Mouse (Mus musculus) MEL (cell line): ENCODE measurements around the gene Nfrkb. TPM values are rescaled to one million over a fixed set of nuclear protein-coding genes. Genes with fewer than 3 reads are reported as not detected.

Experiments used
- DNase-seq: peaks from one replicate; pipeline ENCODE4 v3.0.0; 2011; ENCODE audit warnings: low read depth, low spot score
- H3K27ac ChIP-seq: 2 replicates; pipeline ENCODE4 v1.5.1; 2012; ENCODE audit warnings: low read depth, mild to moderate bottlenecking, control low read depth, low read length, moderate library complexity; ENCODE audit not compliant: control insufficient read depth
- H3K27me3 ChIP-seq, 2 experiments: fragments of 150-350 bp in 1 of 2; sonication (generic) in 1 of 2; 2 replicates each; pipeline ENCODE4 v1.6.1; 2012; ENCODE audit warnings: low read length in 2 of 2, mild to moderate bottlenecking in 2 of 2, improper control_type of control experiment in 1 of 2, moderate library complexity in 1 of 2; ENCODE audit not compliant: insufficient read depth in 2 of 2, control insufficient read depth in 1 of 2
- H3K36me3 ChIP-seq, 2 experiments: 2 replicates each; pipeline ENCODE4 v1.6.1; 2012 to 2014; ENCODE audit warnings: low read length in 2 of 2, improper control_type of control experiment in 1 of 2, inconsistent platforms in 1 of 2, mild to moderate bottlenecking in 1 of 2; ENCODE audit not compliant: insufficient read depth in 2 of 2, control insufficient read depth in 1 of 2
- H3K4me1 ChIP-seq, 2 experiments: fragments of 150-350 bp in 1 of 2; sonication (generic) in 1 of 2; 2 replicates each; pipeline ENCODE4 v1.6.1; 2012; ENCODE audit warnings: low read length in 2 of 2, improper control_type of control experiment in 1 of 2, mild to moderate bottlenecking in 1 of 2; ENCODE audit not compliant: insufficient read depth in 2 of 2, control insufficient read depth in 1 of 2
- H3K4me3 ChIP-seq, 2 experiments: fragments of 150-350 bp in 1 of 2; sonication (generic) in 1 of 2; 2 replicates each; pipeline ENCODE4 v1.5.1; 2012; ENCODE audit warnings: low read depth in 2 of 2, low read length in 2 of 2, mild to moderate bottlenecking in 2 of 2, moderate library complexity in 2 of 2, control low read depth in 1 of 2, improper control_type of control experiment in 1 of 2; ENCODE audit not compliant: control insufficient read depth in 1 of 2, insufficient read depth in 1 of 2
- H3K79me2 ChIP-seq: 2 replicates; pipeline ENCODE4 v1.6.1; 2012; ENCODE audit warnings: mild to moderate bottlenecking, low read length, moderate library complexity; ENCODE audit not compliant: control insufficient read depth, poor library complexity, insufficient read depth
- H3K9ac ChIP-seq: 2 replicates; pipeline ENCODE4 v1.6.1; 2012; ENCODE audit warnings: low read depth, mild to moderate bottlenecking, control low read depth, low read length, moderate library complexity; ENCODE audit not compliant: control insufficient read depth, poor library complexity, severe bottlenecking
- H3K9me3 ChIP-seq: fragments of 150-350 bp; sonication (generic); replicated peaks from 2 replicates; pipeline ENCODE4 v1.6.1; 2012; ENCODE audit warnings: mild to moderate bottlenecking, low read length, improper control_type of control experiment, moderate library complexity; ENCODE audit not compliant: insufficient read depth
- BHLHE40 ChIP-seq: IDR thresholded peaks from 2 replicates; pipeline ENCODE4 v1.6.1; 2012; ENCODE audit warnings: low read depth, mild to moderate bottlenecking, inconsistent platforms, low read length, improper control_type of control experiment, borderline replicate concordance
- CHD1 ChIP-seq: IDR thresholded peaks from 2 replicates; pipeline ENCODE4 v1.6.1; 2012; ENCODE audit warnings: low read depth, mild to moderate bottlenecking, inconsistent platforms, low read length, improper control_type of control experiment
- CHD2 ChIP-seq: IDR thresholded peaks from 2 replicates; pipeline ENCODE4 v1.6.1; 2011; ENCODE audit warnings: low read length, improper control_type of control experiment
- CTCF ChIP-seq, 3 experiments: IDR thresholded peaks in 2 of 3; conservative IDR thresholded peaks in 1 of 3; 2 replicates each; pipeline ENCODE4 v1.5.1; 2011 to 2012; ENCODE audit warnings: low read length in 3 of 3, low read depth in 2 of 3, mild to moderate bottlenecking in 2 of 3, improper control_type of control experiment in 1 of 3, inconsistent platforms in 1 of 3, mixed read lengths in 1 of 3, moderate library complexity in 1 of 3; ENCODE audit not compliant: control insufficient read depth in 1 of 3, insufficient read depth in 1 of 3, poor library complexity in 1 of 3, severe bottlenecking in 1 of 3
- E2F4 ChIP-seq: IDR thresholded peaks from 2 replicates; pipeline ENCODE4 v1.6.1; 2011; ENCODE audit warnings: low read depth, low read length, improper control_type of control experiment, borderline replicate concordance
- ELF1 ChIP-seq: IDR thresholded peaks from 2 replicates; pipeline ENCODE4 v1.6.1; 2014; ENCODE audit warnings: low read depth, mild to moderate bottlenecking, inconsistent platforms, low read length, improper control_type of control experiment, moderate library complexity
- EP300 ChIP-seq, 2 experiments: IDR thresholded peaks; 2 replicates each; pipeline ENCODE4 v1.6.1; 2011; ENCODE audit warnings: improper control_type of control experiment in 2 of 2, low read length in 2 of 2, low read depth in 1 of 2, mild to moderate bottlenecking in 1 of 2
- ETS1 ChIP-seq: IDR thresholded peaks from 2 replicates; pipeline ENCODE4 v1.6.1; 2012; ENCODE audit warnings: low read depth, mild to moderate bottlenecking, inconsistent platforms, low read length, improper control_type of control experiment, moderate library complexity
- GATA1 ChIP-seq: IDR thresholded peaks from 2 replicates; pipeline ENCODE4 v1.6.1; 2011; ENCODE audit warnings: low read depth, low read length, improper control_type of control experiment
- JUND ChIP-seq: IDR thresholded peaks from 2 replicates; pipeline ENCODE4 v1.6.1; 2011; ENCODE audit warnings: low read depth, mild to moderate bottlenecking, improper control_type of control experiment, low read length
- KAT2A ChIP-seq: conservative IDR thresholded peaks from 2 replicates; pipeline ENCODE4 v1.6.1; 2012; ENCODE audit warnings: low read depth, low read length, improper control_type of control experiment, inconsistent platforms
- MAFK ChIP-seq: IDR thresholded peaks from 2 replicates; pipeline ENCODE4 v1.6.1; 2011; ENCODE audit warnings: low read depth, mild to moderate bottlenecking, low read length, improper control_type of control experiment, borderline replicate concordance
- MAX ChIP-seq: IDR thresholded peaks from 2 replicates; pipeline ENCODE4 v1.6.1; 2011; ENCODE audit warnings: low read length, improper control_type of control experiment
- MAZ ChIP-seq: IDR thresholded peaks from 2 replicates; pipeline ENCODE4 v1.6.1; 2012; ENCODE audit warnings: low read depth, mild to moderate bottlenecking, inconsistent platforms, low read length, improper control_type of control experiment
- MEF2A ChIP-seq: IDR thresholded peaks from 2 replicates; pipeline ENCODE4 v1.6.1; 2014; ENCODE audit warnings: low read depth, mild to moderate bottlenecking, inconsistent platforms, low read length, improper control_type of control experiment; ENCODE audit not compliant: poor library complexity, insufficient replicate concordance, severe bottlenecking; ENCODE audit errors: extremely low read depth
- MXI1 ChIP-seq: IDR thresholded peaks from 2 replicates; pipeline ENCODE4 v1.6.1; 2011; ENCODE audit warnings: mild to moderate bottlenecking, low read depth, low read length, improper control_type of control experiment
- MYB ChIP-seq: IDR thresholded peaks from 2 replicates; pipeline ENCODE4 v1.6.1; 2011; ENCODE audit warnings: mild to moderate bottlenecking, low read depth, low read length, improper control_type of control experiment
- MYC ChIP-seq: IDR thresholded peaks from 2 replicates; pipeline ENCODE4 v1.6.1; 2011; ENCODE audit warnings: low read depth, mild to moderate bottlenecking, low read length, improper control_type of control experiment, moderate library complexity
- NRF1 ChIP-seq: IDR thresholded peaks from 2 replicates; pipeline ENCODE4 v1.6.1; 2014; ENCODE audit warnings: low read depth, mild to moderate bottlenecking, inconsistent platforms, low read length, improper control_type of control experiment, moderate library complexity; ENCODE audit not compliant: poor library complexity, insufficient read depth, severe bottlenecking
- POLR2A ChIP-seq, 2 experiments: IDR thresholded peaks; 2 replicates each; pipeline ENCODE4 v1.6.1; 2011 to 2012; ENCODE audit warnings: low read length in 2 of 2, mild to moderate bottlenecking in 2 of 2, control low read depth in 1 of 2, improper control_type of control experiment in 1 of 2, low read depth in 1 of 2, moderate library complexity in 1 of 2; ENCODE audit not compliant: control insufficient read depth in 1 of 2, insufficient read depth in 1 of 2, poor library complexity in 1 of 2
- POLR2AphosphoS5 ChIP-seq: IDR thresholded peaks from 2 replicates; pipeline ENCODE4 v1.6.1; 2012; ENCODE audit warnings: low read depth, borderline replicate concordance, mild to moderate bottlenecking, inconsistent platforms, low read length, moderate library complexity, mixed read lengths
- RAD21 ChIP-seq: IDR thresholded peaks from 2 replicates; pipeline ENCODE4 v1.6.1; 2011; ENCODE audit warnings: mild to moderate bottlenecking, low read depth, low read length, improper control_type of control experiment
- RCOR1 ChIP-seq: IDR thresholded peaks from 2 replicates; pipeline ENCODE4 v1.6.1; 2012; ENCODE audit warnings: low read depth, mild to moderate bottlenecking, inconsistent platforms, low read length, improper control_type of control experiment
- SIN3A ChIP-seq: IDR thresholded peaks from 2 replicates; pipeline ENCODE4 v1.6.1; 2012; ENCODE audit warnings: low read length, improper control_type of control experiment, inconsistent platforms
- SMC3 ChIP-seq: IDR thresholded peaks from 2 replicates; pipeline ENCODE4 v1.6.1; 2011; ENCODE audit warnings: low read depth, low read length, improper control_type of control experiment
- TAL1 ChIP-seq: IDR thresholded peaks from 2 replicates; pipeline ENCODE4 v1.6.1; 2012; ENCODE audit warnings: mild to moderate bottlenecking, inconsistent platforms, low read length, moderate library complexity, mixed read lengths
- TBP ChIP-seq: IDR thresholded peaks from 2 replicates; pipeline ENCODE4 v1.8.0; 2011; ENCODE audit warnings: low read depth, low read length, improper control_type of control experiment
- USF1 ChIP-seq: IDR thresholded peaks from 2 replicates; pipeline ENCODE4 v1.6.1; 2014; ENCODE audit warnings: low read depth, mild to moderate bottlenecking, inconsistent platforms, low read length, improper control_type of control experiment, moderate library complexity
- USF2 ChIP-seq, 2 experiments: IDR thresholded peaks; 2 replicates each; pipeline ENCODE4 v1.6.1; 2011 to 2012; ENCODE audit warnings: improper control_type of control experiment in 2 of 2, low read length in 2 of 2, borderline replicate concordance in 1 of 2, inconsistent platforms in 1 of 2, low read depth in 1 of 2, mild to moderate bottlenecking in 1 of 2; ENCODE audit not compliant: insufficient read depth in 1 of 2
- ZC3H11A ChIP-seq: IDR thresholded peaks from 2 replicates; pipeline ENCODE4 v1.6.1; 2012; ENCODE audit warnings: low read depth, mild to moderate bottlenecking, inconsistent platforms, low read length, improper control_type of control experiment
- ZKSCAN1 ChIP-seq: IDR thresholded peaks from 2 replicates; pipeline ENCODE4 v1.6.1; 2012; ENCODE audit warnings: low read depth, mild to moderate bottlenecking, inconsistent platforms, low read length, improper control_type of control experiment, moderate library complexity
- ZMIZ1 ChIP-seq: IDR thresholded peaks from 2 replicates; pipeline ENCODE4 v1.6.1; 2012; ENCODE audit warnings: low read depth, mild to moderate bottlenecking, inconsistent platforms, low read length, improper control_type of control experiment, moderate library complexity
- polyA plus RNA-seq, 2 experiments: library from polyadenylated mRNA; stranded (reverse) in 1 of 2; unstranded in 1 of 2; fragments of >175 nt in 1 of 2; fragments of >200 nt in 1 of 2; gene quantifications; 2 replicates each; pipeline versions ENCODE4 v1.2.1 to v1.2.4; 2012; ENCODE audit warnings: low replicate concordance in 2 of 2, low read depth in 1 of 2; ENCODE audit not compliant: insufficient read length in 2 of 2, insufficient read depth in 1 of 2, missing spikeins in 1 of 2
- total RNA-seq: library from RNA; depleted of rRNA; stranded (reverse); fragments of 300-350 nt; gene quantifications from 2 replicates; pipeline ENCODE4 v1.2.3, GENCODE M21; 2012

The Nfrkb gene
- total and polyA plus RNA-seq, 3 experiments: 20.3 to 54.1 (median 33.8) TPM

DNA sequence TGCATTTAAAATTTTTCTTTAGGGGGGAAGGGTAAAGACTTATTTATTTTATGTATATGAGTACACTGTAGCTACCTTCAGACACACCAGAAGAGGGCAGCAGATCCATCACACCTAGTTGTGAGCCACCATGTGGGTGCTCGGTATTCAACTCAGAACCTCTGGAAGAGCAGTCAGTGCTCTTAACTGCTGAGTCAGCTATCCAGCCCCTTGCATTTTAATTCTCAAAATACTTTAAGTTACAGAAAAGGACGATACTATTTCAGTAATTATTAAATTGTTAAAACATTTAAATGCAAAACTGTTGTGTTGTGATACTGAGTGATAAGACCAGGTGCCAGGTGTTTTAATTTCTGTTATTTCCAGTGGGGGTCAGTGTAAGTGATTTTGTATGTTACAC lies 18.3 kb downstream of the Nfrkb start:
- H3K9ac ChIP-seq: no peak overlapping the region
- H3K27ac ChIP-seq: no peak overlapping the region
- DNase-seq: no peak
- H3K4me1 ChIP-seq: no peaks in the 10 kb centered on the region
- H3K36me3 ChIP-seq: peaks cover 0 to 34% of the 10 kb centered on the region in 2 experiments; a peak in 2 of 4 replicates
- no peaks in the 10 kb centered on the region for H3K27me3 ChIP-seq
- H3K79me2 ChIP-seq: no peaks in the 10 kb centered on the region
- H3K4me3 ChIP-seq: no peak overlapping the region
- no peaks in the 10 kb centered on the region for H3K9me3 ChIP-seq
- peak; percentile 88 for TF ChIP-seq MAFK
- TF ChIP-seq JUND: no peak
- TF ChIP-seq, all 39 proteins: peak for 1

DNA sequence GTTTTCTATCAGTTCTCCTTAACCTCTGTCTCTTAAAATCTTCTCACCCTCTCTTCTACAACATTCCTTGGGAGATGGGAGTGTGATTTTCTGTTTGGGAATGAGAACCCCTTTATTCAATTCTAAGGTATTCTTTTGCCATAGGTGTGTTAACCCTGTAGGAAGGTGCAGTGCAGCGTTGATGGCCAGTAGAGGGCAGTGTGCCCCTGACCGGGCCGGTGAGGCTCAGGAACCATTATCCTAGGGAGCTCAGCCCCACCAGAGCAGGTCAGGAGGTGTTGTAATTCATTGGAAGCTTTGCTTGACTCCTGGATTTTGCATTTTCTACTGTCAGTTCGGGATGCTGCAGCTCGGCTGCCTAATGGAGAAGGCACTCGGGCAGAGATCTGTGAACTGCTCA lies 19.2 kb downstream of the Nfrkb start:
- H3K4me1 ChIP-seq: no peaks in the 10 kb centered on the region
- no peak overlapping the region for H3K4me3 ChIP-seq
- H3K9me3 ChIP-seq: no peaks in the 10 kb centered on the region
- no peaks in the 10 kb centered on the region for H3K27me3 ChIP-seq
- no peaks in the 10 kb centered on the region for H3K79me2 ChIP-seq
- no peak overlapping the region for H3K9ac ChIP-seq
- peak; percentile 50 for DNase-seq
- peaks cover 0 to 32% of the 10 kb centered on the region in 2 experiments; a peak in 2 of 4 replicates for H3K36me3 ChIP-seq
- no peak overlapping the region for H3K27ac ChIP-seq
- TF ChIP-seq POLR2AphosphoS5 (no peak), ZC3H11A (no peak), E2F4 (no peak), MAX (no peak), MYB (no peak), ZKSCAN1 (no peak), MAFK (no peak), CHD1 (no peak), MAZ (no peak), ETS1 (no peak), TAL1 (no peak), USF2 (IDR thresholded peaks at IDR 0.05; ENCODE audit: borderline replicate concordance in 1 of 2, insufficient read depth in 1 of 2, low read depth in 1 of 2, low read length in 2 of 2) (no peak), MXI1 (no peak), SMC3 (peak; percentile 50), MEF2A (no peak), USF1 (no peak), MYC (no peak), POLR2A (IDR thresholded peaks at IDR 0.05; ENCODE audit: control insufficient read depth in 1 of 2, insufficient read depth in 1 of 2, low read depth in 1 of 2, low read length in 2 of 2, poor library complexity in 1 of 2) (no peak), KAT2A (no peak), ELF1 (no peak), RAD21 (peak; percentile 31), JUND (no peak), TBP (no peak), SIN3A (peak; percentile 23; the same call in 1 of the 2 replicates), GATA1 (no peak), BHLHE40 (no peak), ZMIZ1 (no peak), NRF1 (no peak), RCOR1 (no peak), CHD2 (no peak), CTCF (IDR thresholded peaks at IDR 0.05 in 2 of 3, conservative IDR thresholded peaks at IDR 0.05 in 1 of 3; ENCODE audit: control insufficient read depth in 1 of 3, insufficient read depth in 1 of 3, low read depth in 2 of 3, low read length in 3 of 3, poor library complexity in 1 of 3, severe bottlenecking in 1 of 3) (peak; percentile 75 to 87 (median 86)), EP300 (IDR thresholded peaks at IDR 0.05; ENCODE audit: low read depth in 1 of 2, low read length in 2 of 2) (no peak)
